Mouse (Mus musculus): ENCODE results near the gene Gm4353.

- TF ChIP-seq CTCF (IDR thresholded peaks at IDR 0.05; ENCODE audit: low read depth, low read length) (no peak), TAL1 (conservative IDR thresholded peaks at IDR 0.05; ENCODE audit: low read depth, low read length) (no peak), GATA1 (IDR thresholded peaks at IDR 0.05; ENCODE audit: borderline replicate concordance, low read length) (no peak), POLR2AphosphoS5 (IDR thresholded peaks at IDR 0.05; ENCODE audit: insufficient replicate concordance, low read depth, low read length) (no peak), GATA2 (IDR thresholded peaks at IDR 0.05; ENCODE audit: borderline replicate concordance, low read depth, low read length) (no peak)
These were observed 39.6 kb upstream of the Gm4353 start for GRCm38 (mm10) chr7:116124057-116124456.

All from G1E (cell line).